Comparison of ENCODE assay signal across 21 mouse cellular contexts in genomic region chr12:40324819-40325218, GRCm38 (mm10).
DNase-seq lines count a peak whose midpoint lies in the region; ATAC-seq and TF ChIP-seq lines count a peak whose summit lies in the region.
"Had no signal": no experiment of that assay in that cellular context is flagged by ENCODE, and none has a peak within 500 bp of the region (broad histone marks: within the 10 kb centered on the region; RNA-seq: fewer than 3 reads in every experiment).

No protein-coding gene starts in this region.

- H3K9ac ChIP-seq in forebrain, embryonic 13.5 days = no peak overlapping the region
- no peak overlapping the region for H3K9ac ChIP-seq in forebrain, embryonic 16.5 days (replicated peaks; ENCODE audit: low read depth, low read length)
- no peak overlapping the region for H3K9ac ChIP-seq in midbrain, postnatal 0 days (replicated peaks; ENCODE audit: low read length, poor library complexity, severe bottlenecking)
- H3K9ac ChIP-seq in midbrain, embryonic 15.5 days = no peak overlapping the region
- H3K9ac ChIP-seq: embryonic facial prominence, embryonic 13.5 days; heart, embryonic 13.5 days; hindbrain, embryonic 14.5 days had no signal

- H3K4me1 ChIP-seq in forebrain, embryonic 13.5 days = peaks cover 16% of the 10 kb centered on the region
- peaks cover 7% of the 10 kb centered on the region for H3K4me1 ChIP-seq in forebrain, embryonic 16.5 days (replicated peaks; ENCODE audit: control insufficient read depth, insufficient read depth, low read length)
- no peaks in the 10 kb centered on the region for H3K4me1 ChIP-seq in midbrain, postnatal 0 days (ENCODE audit: insufficient read depth, low read length)
- no peaks in the 10 kb centered on the region for H3K4me1 ChIP-seq in midbrain, embryonic 15.5 days

- ATAC-seq in cerebellum, adult (ENCODE audit: insufficient number of reproducible peaks, low FRiP score, low TSS enrichment) = no peak
- ATAC-seq in forebrain, embryonic 13.5 days = no peak
- ATAC-seq in forebrain, embryonic 16.5 days = no peak
- ATAC-seq in midbrain, postnatal 0 days (ENCODE audit: low FRiP score) = no peak
- ATAC-seq in midbrain, embryonic 15.5 days (replicated peaks) = no peak
- ATAC-seq: CD4-positive, CD25-positive, alpha-beta regulatory T cell, adult 4 months; inflammation-experienced regulatory T-cells, adult 6 months; intestine, postnatal 0 days had no signal

- TF ChIP-seq CTCF in midbrain, postnatal 0 days (IDR thresholded peaks at IDR 0.05) = no peak

- no peak overlapping the region for H3K4me3 ChIP-seq in forebrain, embryonic 13.5 days
- H3K4me3 ChIP-seq in forebrain, embryonic 16.5 days (replicated peaks; ENCODE audit: low read length) = no peak overlapping the region
- H3K4me3 ChIP-seq in midbrain, postnatal 0 days (ENCODE audit: low read depth, low read length) = no peak overlapping the region
- H3K4me3 ChIP-seq in midbrain, embryonic 15.5 days = no peak overlapping the region
- H3K4me3 ChIP-seq: embryonic facial prominence, embryonic 13.5 days; heart, embryonic 13.5 days had no signal

- no peaks in the 10 kb centered on the region for H3K9me3 ChIP-seq in forebrain, embryonic 13.5 days (replicated peaks)
- H3K9me3 ChIP-seq in forebrain, embryonic 16.5 days (ENCODE audit: control insufficient read depth, low read length) = no peaks in the 10 kb centered on the region
- no peaks in the 10 kb centered on the region for H3K9me3 ChIP-seq in midbrain, postnatal 0 days (ENCODE audit: low read length)
- H3K9me3 ChIP-seq in midbrain, embryonic 15.5 days = no peaks in the 10 kb centered on the region
- H3K9me3 ChIP-seq: embryonic facial prominence, embryonic 13.5 days; G1E; heart, embryonic 13.5 days had no signal

- H3K27me3 ChIP-seq in forebrain, embryonic 13.5 days = no peaks in the 10 kb centered on the region
- H3K27me3 ChIP-seq in forebrain, embryonic 16.5 days (replicated peaks; ENCODE audit: control insufficient read depth, insufficient read depth, low read length) = no peaks in the 10 kb centered on the region
- H3K27me3 ChIP-seq in midbrain, postnatal 0 days (ENCODE audit: insufficient read depth, low read length) = no peaks in the 10 kb centered on the region
- H3K27me3 ChIP-seq in midbrain, embryonic 15.5 days (replicated peaks) = no peaks in the 10 kb centered on the region
- H3K27me3 ChIP-seq: embryonic facial prominence, embryonic 13.5 days; heart, embryonic 13.5 days had no signal

- 0 out of 2 replicates have a peak overlapping the region, but pooled peaks have one; percentile 3 for H3K4me2 ChIP-seq in forebrain, embryonic 13.5 days
- H3K4me2 ChIP-seq in forebrain, embryonic 16.5 days (ENCODE audit: low read length) = no peak overlapping the region
- no peak overlapping the region for H3K4me2 ChIP-seq in midbrain, postnatal 0 days (ENCODE audit: low read depth, low read length, poor library complexity, severe bottlenecking)
- H3K4me2 ChIP-seq in midbrain, embryonic 15.5 days = no peak overlapping the region
- H3K4me2 ChIP-seq: embryonic facial prominence, embryonic 13.5 days; heart, embryonic 13.5 days; hindbrain, embryonic 14.5 days had no signal

- WGBS in forebrain, embryonic 13.5 days = 20% methylated on average over 5 of the region's 5 CpGs
- 11% methylated on average over 5 of the region's 5 CpGs for WGBS in forebrain, embryonic 16.5 days
- 61% methylated on average over 5 of the region's 5 CpGs for WGBS in midbrain, postnatal 0 days
- WGBS in midbrain, embryonic 15.5 days = 59% methylated on average over 5 of the region's 5 CpGs

- H3K27ac ChIP-seq in forebrain, embryonic 13.5 days = no peak overlapping the region
- H3K27ac ChIP-seq in forebrain, embryonic 16.5 days (ENCODE audit: low read length) = no peak overlapping the region
- no peak overlapping the region for H3K27ac ChIP-seq in midbrain, postnatal 0 days (ENCODE audit: low read depth, low read length)
- no peak overlapping the region for H3K27ac ChIP-seq in midbrain, embryonic 15.5 days
- H3K27ac ChIP-seq: embryonic facial prominence, embryonic 13.5 days; heart, embryonic 13.5 days; hindbrain, embryonic 14.5 days had no signal

- no peaks in the 10 kb centered on the region for H3K36me3 ChIP-seq in forebrain, embryonic 13.5 days (ENCODE audit: poor library complexity, severe bottlenecking)
- H3K36me3 ChIP-seq in forebrain, embryonic 16.5 days (ENCODE audit: control insufficient read depth, insufficient read depth) = no peaks in the 10 kb centered on the region
- peaks cover 7% of the 10 kb centered on the region for H3K36me3 ChIP-seq in midbrain, postnatal 0 days (ENCODE audit: insufficient read depth, low read length)
- no peaks in the 10 kb centered on the region for H3K36me3 ChIP-seq in midbrain, embryonic 15.5 days (replicated peaks)

- peak; percentile 25 to 45 for DNase-seq in cerebellum, postnatal 10 days
- peak; percentile 50 for DNase-seq in midbrain, postnatal 0 days (ENCODE audit: low spot score)
- DNase-seq in retina, postnatal 7 days (ENCODE audit: low read depth, low spot score) = peak; percentile 42
- no peak for DNase-seq in right cerebral cortex, postnatal 10 days (ENCODE audit: low spot score in 2 of 2)
- DNase-seq: adrenal gland, postnatal 10 days; B cell, adult 2 months; cerebellum, adult 2 months; gastrocnemius, postnatal 14 days; heart, postnatal 36 days; kidney, adult 9 months had no signal

Comparison
In these comparisons a context has a peak if more than half of its experiments do, and no peak if none do; other contexts are left out.
1. DNase-seq: peak in cerebellum, postnatal 10 days (2 of 2), midbrain, postnatal 0 days (single experiment) and retina, postnatal 7 days (single experiment); none in right cerebral cortex, postnatal 10 days (0 of 2).